Mouse (Mus musculus): ENCODE results near the gene Rpl19.
A peak's percentile ranks its signal among the peaks of the same experiment; 100 is the strongest.

Rpl19 gene

GRCm38 (mm10) chr11:98026570-98027296, at the start of gene Rpl19:
Gene Rpl19, plus strand, starts transcription at chr11:98026710.
- DNase-seq (ENCODE audit: low read depth, low spot score): peak; percentile 86

GRCm38 (mm10) chr11:97977797-97978196, 48.7 kb upstream of the Rpl19 start:
- DNase-seq (ENCODE audit: low read depth, low spot score): no peak

- no peak for DNase-seq (ENCODE audit: low read depth, low spot score)
Measured at GRCm38 (mm10) chr11:97978392-97978791, 48.1 kb upstream of the Rpl19 start.

- DNase-seq (ENCODE audit: low read depth, low spot score): no peak
Measured at GRCm38 (mm10) chr11:97979824-97980495, 46.5 kb upstream of the Rpl19 start.

GRCm38 (mm10) chr11:97980531-97980966, 46.0 kb upstream of the Rpl19 start:
- no peak for DNase-seq (ENCODE audit: low read depth, low spot score)

- DNase-seq (ENCODE audit: low read depth, low spot score): no peak
Measured at GRCm38 (mm10) chr11:97982721-97983120, 43.8 kb upstream of the Rpl19 start.

- no peak for DNase-seq (ENCODE audit: low read depth, low spot score)
Measured at GRCm38 (mm10) chr11:97983506-97983905, 43.0 kb upstream of the Rpl19 start.

GRCm38 (mm10) chr11:97983983-97984382, 42.5 kb upstream of the Rpl19 start:
- no peak for DNase-seq (ENCODE audit: low read depth, low spot score)

- DNase-seq (ENCODE audit: low read depth, low spot score): no peak
Measured at GRCm38 (mm10) chr11:97985727-97986677, 40.5 kb upstream of the Rpl19 start, which contains the start of gene Plxdc1. Gene Plxdc1, minus strand, starts transcription at chr11:97986444.

- no peak for DNase-seq (ENCODE audit: low read depth, low spot score)
Measured at GRCm38 (mm10) chr11:97986738-97987465, 39.6 kb upstream of the Rpl19 start.

- DNase-seq (ENCODE audit: low read depth, low spot score): peak; percentile 76
Measured at GRCm38 (mm10) chr11:97987551-97988526, 38.7 kb upstream of the Rpl19 start.

GRCm38 (mm10) chr11:97988530-97989096, 37.9 kb upstream of the Rpl19 start:
- DNase-seq (ENCODE audit: low read depth, low spot score): peak; percentile 73

- DNase-seq (ENCODE audit: low read depth, low spot score): peak; percentile 50
Measured at GRCm38 (mm10) chr11:97994539-97995100, 31.9 kb upstream of the Rpl19 start.

- no peak for DNase-seq (ENCODE audit: low read depth, low spot score)
Measured at GRCm38 (mm10) chr11:97995564-97996288, 30.8 kb upstream of the Rpl19 start, which contains the start of gene Arl5c. Gene Arl5c, minus strand, starts transcription at chr11:97996181.

GRCm38 (mm10) chr11:97996691-97997090, 29.8 kb upstream of the Rpl19 start:
- no peak for DNase-seq (ENCODE audit: low read depth, low spot score)

- no peak for DNase-seq (ENCODE audit: low read depth, low spot score)
Measured at GRCm38 (mm10) chr11:97997387-97997960, 29.0 kb upstream of the Rpl19 start.

GRCm38 (mm10) chr11:97998074-97998793, 28.3 kb upstream of the Rpl19 start:
- DNase-seq (ENCODE audit: low read depth, low spot score): no peak

Data from c-Kit-negative CD71-positive TER-119-positive erythroid progenitor cells, embryonic 14.5 days (primary cell).